Mouse (Mus musculus): ENCODE measurements around the gene Gm17409.

The Gm17409 gene

DNA sequence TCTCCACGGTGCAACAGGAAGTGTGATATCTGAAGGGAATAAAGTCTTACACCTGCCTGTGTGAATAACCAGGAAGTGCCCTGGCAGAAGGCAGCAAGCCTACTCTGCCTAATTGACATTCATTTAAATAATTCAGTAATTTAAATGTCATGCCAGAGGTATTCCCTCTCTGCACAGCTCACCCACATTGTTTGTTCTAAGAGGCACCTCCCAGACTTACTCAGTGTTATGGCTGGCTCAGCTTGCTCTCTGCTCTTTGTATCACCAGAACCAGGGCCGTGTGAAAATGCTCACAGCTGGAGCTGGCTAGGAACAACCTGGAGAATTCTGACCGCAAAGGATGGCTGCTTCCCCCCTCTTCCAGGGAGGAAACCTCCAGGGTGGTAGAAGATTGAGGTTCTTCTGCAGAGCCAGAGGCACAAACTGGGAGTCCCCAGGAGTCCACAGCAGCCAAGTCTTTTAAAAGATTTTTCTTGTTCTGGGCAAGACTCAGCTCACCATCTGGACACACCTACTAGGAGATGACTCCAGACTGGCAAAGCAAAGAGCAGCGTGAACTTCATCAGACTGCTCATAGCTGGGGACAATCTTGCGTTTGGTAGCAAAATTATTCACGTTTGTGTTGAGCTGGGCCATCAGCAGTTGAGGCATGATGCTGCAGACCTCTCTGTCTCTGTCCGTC lies 14.5 kb downstream of the Gm17409 start:
- CTCF ChIA-PET, result no interaction called here

DNA sequence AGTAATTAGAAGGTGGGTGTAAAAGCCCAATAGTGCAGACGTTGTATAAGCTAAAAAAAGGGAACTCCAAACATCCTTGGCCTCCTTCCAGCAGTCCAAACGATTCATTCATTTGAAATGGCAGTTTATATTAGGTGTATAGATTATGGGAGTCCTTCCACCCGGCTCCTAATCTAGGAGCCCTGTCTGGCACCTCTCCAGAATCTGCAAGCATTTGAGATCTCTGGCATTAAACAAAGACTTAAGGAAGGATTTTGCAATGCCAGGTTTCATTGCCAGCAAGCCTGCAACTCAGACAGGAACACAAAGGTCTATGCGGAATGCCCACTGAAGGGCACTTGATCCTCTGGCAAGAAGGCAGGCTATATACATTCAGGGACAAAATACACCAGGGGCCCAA lies 15.2 kb downstream of the Gm17409 start:
- CTCF ChIA-PET, result interaction anchor here (0.6 kb wide), 1 partner anchor 11 kb away, joined by 9 read pairs; no protein-coding TSS in a partner anchor

DNA sequence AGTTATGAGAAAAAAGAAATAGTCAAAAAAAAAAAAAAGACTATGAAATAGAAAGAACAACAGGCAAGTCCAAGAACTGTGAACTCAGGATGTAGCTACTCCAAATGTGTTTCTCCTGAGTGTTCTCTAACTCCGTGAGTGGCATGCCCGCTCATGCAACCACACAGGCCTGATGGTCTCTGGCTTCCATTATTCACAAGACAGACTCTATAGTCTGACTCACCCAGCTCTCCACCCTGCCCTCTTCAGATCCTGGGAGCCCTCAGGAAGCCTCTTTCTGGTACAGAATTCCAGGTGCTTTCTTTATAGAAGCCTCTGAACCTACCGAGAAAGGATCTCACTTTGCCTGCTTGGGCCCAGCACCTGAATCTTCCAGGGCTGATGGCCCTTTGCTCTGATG lies 15.8 kb downstream of the Gm17409 start:
- CTCF ChIA-PET, result interaction anchor here (0.6 to 0.7 kb wide), 2 partner anchors 10 to 494 kb away, joined by 7 to 9 read pairs; no protein-coding TSS in a partner anchor

DNA sequence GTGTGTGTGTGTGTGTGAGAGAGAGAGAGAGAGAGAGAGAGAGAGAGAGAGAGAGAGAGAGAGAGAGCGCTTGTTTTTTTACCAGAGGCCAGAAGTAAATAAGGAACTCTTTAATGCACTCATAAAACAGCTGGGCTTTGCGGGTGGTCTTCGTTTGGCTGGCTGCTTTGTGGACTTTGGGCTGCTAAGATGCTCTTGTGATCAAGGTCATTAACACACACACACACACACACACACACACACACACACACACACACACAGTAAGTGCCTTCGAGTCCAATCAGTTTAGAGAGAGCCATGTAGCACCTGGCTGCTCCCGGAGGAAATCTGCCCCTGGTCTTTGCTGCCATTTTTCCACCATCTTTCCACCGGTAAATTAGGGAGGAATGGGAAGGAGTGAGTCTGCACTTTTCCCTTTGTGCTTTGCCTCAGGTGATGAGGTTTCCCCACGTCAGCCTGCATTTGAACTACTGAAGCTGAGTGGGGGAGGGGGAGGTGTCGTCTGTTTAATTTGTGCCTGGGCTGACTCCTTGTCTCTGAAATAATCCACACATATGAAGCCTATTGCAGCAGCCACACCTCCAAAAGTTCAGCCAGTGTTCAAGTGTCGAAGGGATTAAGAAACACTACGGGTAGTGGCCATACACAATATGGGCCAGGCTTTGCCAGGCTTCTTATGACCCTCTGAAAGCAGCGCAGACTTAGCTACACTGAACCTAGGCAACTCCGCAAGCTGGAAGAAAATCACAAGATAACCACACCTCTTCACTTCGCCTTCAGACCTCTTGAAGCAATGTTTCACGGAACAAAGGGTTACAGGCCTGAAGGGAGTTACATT lies 16.7 kb downstream of the Gm17409 start:
- CTCF ChIA-PET, result no interaction called here

DNA sequence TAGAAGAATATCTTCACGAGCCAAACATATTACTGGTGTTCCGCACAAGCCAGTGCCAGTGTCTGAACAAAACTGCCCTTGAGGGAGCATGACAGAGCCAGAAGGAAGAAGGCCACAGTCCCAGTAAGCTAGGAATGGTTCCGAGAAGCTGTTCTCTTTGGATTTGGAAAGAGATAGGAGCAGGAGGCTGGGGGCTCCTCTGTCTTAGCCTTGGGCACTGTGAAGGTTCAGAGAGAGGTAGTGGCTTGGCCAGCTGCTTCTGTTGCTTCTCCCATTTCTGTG lies 17.3 kb downstream of the Gm17409 start:
- CTCF ChIA-PET, result no interaction called here

DNA sequence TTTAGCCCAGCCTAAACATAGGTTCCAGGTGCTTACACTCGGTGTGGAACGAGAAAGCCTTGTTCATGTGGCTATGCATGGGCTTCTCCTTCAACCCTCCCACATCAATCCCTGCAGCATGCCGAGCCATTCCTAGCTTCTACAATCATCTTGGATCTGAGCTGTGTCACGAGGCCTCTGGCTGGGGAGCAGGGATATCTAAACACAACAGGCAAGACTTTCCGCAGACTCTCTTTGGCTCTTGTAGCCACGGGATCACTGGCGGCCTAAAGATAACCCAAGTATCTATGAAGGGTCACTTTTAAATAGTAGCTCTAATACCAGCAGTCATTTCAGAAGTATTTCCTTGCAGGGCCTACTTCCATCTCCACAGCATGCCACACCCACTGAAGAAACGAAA lies 18.5 kb downstream of the Gm17409 start:
- CTCF ChIA-PET, result no interaction called here

DNA sequence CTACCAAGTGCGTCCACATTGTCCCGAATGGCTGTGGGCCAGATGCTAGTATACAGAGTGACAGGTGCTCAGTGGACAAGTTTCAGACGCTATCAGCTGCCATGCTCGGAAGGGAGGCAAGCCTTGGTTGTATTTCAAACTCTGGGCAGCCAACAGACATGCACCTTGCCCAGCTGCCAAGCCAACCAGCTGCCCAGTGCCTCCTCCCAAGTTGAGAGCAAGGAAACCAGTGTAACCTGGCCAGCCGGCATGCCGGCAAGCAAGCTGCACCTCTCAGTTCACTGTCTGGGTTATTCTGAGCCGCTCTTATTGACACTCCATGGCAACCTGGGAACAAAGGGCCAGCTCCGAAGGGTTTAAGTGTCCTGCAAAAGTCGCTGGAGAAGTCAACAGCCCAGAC lies 19.4 kb downstream of the Gm17409 start:
- CTCF ChIA-PET, result no interaction called here

DNA sequence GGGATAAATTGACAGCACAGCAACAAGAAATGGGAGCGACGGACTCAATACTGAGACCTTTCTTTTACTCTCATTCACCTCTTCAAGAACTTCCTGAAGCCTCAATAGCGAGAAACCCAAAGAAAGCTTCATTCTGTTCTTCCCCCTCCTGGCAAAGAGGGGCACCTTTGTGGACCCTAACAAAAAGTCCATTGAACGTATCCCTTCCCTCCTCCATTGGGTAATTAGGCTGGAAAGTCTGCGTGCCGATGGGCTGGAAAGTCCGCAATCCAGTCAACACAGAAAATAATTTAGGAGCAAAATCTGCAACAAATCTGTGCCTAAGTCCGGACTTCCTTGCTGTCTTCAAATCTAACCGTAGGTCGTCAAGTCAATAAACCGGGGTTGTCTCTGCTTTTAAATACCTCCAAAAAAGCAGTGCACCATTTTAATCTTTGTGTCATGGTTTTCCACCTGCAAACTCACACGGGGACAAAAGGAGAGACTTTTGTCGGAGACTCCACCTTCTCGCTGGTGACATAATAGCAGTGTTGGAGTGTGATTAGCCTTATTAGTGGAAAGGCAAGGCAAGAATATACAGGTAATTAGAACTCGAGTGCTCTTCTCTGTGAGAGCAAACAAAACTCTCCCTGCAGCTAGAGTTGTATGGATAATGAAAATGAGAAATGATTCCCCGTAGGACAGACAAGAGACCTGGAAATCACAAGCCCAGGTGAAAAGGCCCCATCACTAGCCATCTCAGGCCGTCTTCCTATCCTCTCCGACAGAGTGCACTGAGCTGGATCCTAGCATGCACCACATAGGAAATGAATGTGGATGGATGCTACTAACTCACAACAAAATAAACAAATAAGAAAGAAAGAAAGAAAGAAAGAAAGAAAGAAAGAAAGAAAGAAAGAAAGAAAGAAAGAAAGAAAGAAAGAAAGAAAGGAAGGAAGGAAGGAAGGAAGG lies 24.0 kb downstream of the Gm17409 start:
- CTCF ChIA-PET, result no interaction called here

DNA sequence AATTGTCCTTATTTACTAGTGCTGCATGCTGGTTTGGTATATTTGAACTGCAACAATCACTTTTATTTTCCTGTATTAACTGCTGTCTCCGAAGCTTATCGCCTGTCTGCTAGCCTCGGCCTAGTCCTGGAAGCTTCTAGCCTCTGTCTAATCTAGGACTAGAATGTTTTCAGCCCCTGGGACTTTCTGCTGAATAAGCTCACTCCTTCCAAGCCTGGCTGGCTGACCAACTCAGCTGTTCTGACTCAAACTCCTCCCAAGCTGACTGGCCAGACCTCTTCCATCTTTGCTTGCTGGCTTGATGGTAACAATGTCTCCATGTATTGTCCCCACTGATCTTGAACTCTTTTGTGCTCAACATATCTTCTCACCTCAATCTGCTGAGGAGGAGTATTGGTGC lies 25.4 kb downstream of the Gm17409 start:
- CTCF ChIA-PET, result no interaction called here

DNA sequence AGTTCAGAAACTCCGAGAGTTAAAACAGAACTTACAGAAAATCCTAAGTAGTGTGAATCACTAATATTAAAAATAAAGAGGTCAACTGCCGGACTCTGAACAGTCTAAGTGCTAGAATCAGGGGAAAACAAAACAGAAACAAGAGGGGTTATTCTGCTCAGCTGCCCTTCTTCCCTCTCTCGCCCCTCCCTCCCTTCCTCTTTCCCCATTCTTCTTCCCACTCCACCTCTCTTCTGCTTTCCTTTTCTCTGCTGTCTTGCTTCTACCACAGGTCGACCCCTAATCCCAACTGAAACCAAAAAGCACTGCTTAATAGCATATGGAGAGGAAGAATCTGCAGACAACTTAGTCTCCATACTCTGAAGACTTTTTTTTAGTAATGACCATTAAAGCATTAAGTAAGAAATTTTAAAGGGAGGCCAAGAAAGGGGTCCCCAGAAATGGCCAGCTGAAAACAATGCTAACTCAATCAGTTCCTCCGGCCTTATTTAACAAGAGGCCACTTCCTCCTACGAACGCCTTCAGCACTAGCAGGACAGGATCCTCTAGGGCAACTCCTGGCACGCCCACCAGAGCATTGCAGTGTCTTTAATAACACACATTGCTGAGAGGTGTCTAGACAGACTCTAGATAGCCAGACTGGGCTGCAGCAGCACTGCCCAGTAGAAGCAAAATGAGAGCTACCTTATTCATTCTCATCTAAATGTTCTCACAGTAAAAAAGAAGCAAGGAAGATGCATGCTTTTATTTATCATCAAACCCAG lies 26.9 kb downstream of the Gm17409 start:
- CTCF ChIA-PET, result no interaction called here

DNA sequence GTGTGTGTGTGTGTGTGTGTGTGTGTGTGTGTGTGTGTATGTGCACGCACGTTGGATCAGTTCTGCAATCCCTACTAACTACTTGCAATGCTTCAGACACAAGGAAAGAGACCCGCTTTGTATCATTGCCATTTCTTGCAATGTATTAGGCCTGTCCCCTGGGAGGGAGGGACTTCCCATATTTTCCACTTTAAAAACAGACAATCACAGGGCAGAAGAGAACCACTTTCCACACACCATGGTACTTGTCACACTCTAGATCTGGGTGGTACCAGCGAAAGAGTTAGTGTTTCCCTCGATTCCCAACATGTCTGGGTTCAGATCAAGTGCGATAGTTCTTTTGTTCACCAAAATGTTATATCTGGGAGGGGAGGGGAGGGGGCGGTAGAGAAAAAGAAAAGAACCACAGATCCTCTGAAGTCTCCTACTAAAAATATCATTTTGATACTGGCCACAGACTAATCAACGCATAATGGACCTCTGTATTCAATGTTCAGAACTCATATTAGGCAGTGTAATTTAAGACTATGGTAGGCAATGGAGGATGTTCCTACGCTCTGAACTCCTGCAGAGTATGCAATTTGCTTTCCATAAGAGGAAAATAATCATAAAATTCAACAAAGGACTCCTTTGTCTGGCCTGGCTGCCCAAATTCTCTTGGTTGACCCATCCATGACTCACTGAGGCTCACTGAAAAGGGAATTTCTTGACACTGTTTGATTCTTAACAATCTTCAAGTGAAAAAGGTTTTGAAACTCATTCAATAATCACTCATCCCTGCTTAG lies 35.6 kb downstream of the Gm17409 start:
- CTCF ChIA-PET, result no interaction called here

DNA sequence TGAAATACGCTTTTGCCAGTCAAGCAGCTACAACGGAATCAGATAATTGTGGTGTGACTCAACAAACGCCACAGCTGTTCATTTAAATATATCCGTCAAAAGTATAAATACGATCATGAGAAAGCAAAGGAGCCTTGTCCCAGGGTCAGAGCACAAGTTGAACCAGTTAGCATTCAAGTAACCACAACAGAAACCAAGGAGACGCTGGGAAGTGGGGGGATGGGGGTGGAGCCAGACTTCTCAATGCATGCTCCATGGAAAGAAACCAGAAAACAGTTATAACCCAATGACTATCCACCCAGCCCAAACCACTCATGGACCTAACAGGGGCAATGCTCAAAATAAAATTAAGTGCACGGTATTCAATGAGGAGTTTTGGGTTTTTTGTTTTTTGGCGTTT lies 40.3 kb downstream of the Gm17409 start:
- CTCF ChIA-PET, result no interaction called here

DNA sequence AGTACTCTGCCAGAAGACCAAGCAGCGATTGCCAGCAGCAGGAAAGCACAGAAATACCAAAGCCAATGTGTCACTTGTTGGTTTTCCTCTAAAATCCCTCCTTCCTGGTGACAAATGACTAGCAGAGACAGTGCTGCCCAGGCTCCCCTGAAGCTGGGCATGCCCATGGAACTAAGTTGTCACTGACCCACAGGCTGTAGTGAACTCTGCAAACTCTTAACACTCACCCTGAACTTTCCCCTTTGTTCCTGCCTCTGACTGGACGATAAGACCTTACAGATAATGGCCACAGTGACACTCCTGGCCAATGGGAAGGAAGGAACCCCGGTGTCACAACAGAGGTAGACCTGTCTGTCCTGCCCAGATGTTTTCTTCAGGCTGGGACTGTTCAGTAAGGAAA lies 43.3 kb downstream of the Gm17409 start:
- CTCF ChIA-PET, result no interaction called here

DNA sequence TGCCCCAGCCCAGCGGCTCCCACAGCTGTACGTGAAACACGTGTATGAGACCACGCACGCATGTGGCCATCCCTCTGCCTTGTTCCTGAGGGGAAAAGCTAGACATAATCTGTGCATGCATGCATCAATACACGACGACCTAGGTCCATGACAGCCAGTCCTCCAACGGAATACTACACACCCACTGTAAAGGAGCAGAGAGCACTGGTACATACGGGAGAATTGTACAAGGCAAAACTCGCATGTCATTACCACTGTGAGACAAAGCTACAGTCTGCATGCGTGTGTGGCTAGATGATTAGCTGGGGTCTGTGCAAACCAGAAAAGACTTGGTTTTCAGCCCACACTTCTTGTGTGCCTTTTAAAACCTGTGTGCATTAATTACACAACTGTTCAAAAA lies 44.6 kb downstream of the Gm17409 start:
- CTCF ChIA-PET, result no interaction called here

DNA sequence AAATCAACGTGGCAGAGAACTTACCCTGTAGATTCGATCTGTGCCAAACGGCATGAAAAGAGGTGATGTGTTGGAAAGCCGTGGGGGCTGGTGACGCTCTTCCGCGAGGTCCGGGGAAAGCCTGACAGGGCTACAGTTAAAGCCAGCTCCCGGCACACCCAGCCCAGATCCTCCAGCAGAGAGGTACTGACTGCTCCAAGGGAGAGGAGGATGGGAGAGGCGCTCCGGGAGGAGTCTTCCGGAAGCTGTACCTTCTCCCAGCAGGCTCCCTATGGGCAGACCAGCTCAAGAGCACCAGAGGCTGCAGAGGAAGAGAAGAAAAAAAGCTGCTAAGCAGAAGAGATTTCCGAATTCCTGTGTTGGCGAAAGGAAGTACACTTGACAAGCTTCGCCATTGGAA lies 46.1 kb downstream of the Gm17409 start:
- CTCF ChIA-PET, result no interaction called here

DNA sequence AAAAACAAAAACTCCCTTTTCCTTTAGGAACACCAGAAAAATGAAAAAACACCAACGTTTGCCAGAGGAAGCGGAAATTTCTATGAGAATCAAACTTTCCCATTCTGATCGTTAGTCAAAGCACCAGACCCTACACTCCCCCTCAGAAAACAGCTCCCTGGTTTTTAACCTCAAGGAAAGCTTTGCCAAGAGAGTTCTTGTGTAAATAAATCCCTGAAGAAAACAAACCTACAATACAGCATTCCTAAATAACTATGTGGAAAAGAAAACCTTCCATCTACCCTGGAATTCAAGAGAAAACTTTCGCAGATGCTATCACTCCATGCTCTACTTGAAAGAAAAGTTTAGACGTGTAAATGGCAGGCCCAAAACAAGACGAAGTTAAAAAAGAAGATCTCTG lies 47.0 kb downstream of the Gm17409 start:
- CTCF ChIA-PET, result no interaction called here

DNA sequence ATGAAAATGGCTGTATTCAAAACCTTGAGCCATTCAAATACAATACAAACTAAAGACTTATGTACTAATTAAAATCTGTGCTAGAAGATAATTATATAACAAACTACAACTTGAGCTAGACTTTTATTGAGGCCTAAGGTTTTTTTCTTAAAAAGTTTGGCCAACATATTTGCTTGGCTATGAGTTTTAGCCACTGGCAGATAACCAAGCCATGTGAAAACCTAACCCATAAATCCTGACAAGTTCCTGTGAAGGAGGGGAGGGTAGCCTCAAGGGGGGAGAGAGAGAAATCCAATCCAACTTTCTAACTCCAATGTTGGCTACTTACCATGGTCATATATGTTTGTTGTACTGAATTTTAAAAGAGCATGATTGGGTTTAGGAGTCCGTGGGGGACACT lies 48.6 kb downstream of the Gm17409 start:
- CTCF ChIA-PET, result no interaction called here

Measured in spleen, embryonic (tissue).